Mouse (Mus musculus) limb, embryonic 13.5 days (tissue): ENCODE results near the gene Golga4. TPM values are rescaled to one million over a fixed set of nuclear protein-coding genes. Genes with fewer than 3 reads are reported as not detected.

Source experiments
- ATAC-seq: fragments of 200-750 bp; cut with Nextera tagmentation; 2 replicates; pipeline ENCODE4 v1.8.0; 2017; ENCODE audit warnings: low read depth, moderate number of reproducible peaks, moderate TSS enrichment; ENCODE audit not compliant: low FRiP score
- H3K27ac ChIP-seq: fragments of 300-500 bp; sonication (generic); 2 replicates; pipeline ENCODE4 v1.5.1; 2015; ENCODE audit warnings: inconsistent platforms, mild to moderate bottlenecking, moderate library complexity
- H3K27me3 ChIP-seq: fragments of 300-500 bp; sonication (generic); 2 replicates; pipeline ENCODE4 v1.6.1; 2015; ENCODE audit warnings: mild to moderate bottlenecking, inconsistent platforms
- H3K36me3 ChIP-seq: fragments of 300-500 bp; sonication (generic); 2 replicates; pipeline ENCODE4 v1.6.1; 2015; ENCODE audit warnings: inconsistent platforms, mild to moderate bottlenecking, moderate library complexity
- H3K4me1 ChIP-seq: fragments of 300-500 bp; sonication (generic); 2 replicates; pipeline ENCODE4 v1.6.1; 2015; ENCODE audit warnings: inconsistent platforms
- H3K4me2 ChIP-seq: fragments of 300-500 bp; sonication (generic); replicated peaks from 2 replicates; pipeline ENCODE4 v1.6.1; 2015; ENCODE audit warnings: inconsistent platforms, mild to moderate bottlenecking, moderate library complexity
- H3K4me3 ChIP-seq: fragments of 300-500 bp; sonication (generic); 2 replicates; pipeline ENCODE4 v1.5.1; 2015; ENCODE audit warnings: moderate library complexity, mild to moderate bottlenecking, inconsistent platforms
- H3K9ac ChIP-seq: fragments of 300-500 bp; sonication (generic); 2 replicates; pipeline ENCODE4 v1.6.1; 2015; ENCODE audit warnings: mild to moderate bottlenecking, inconsistent platforms
- H3K9me3 ChIP-seq: fragments of 300-500 bp; sonication (generic); 2 replicates; pipeline ENCODE4 v1.6.1; 2016; ENCODE audit warnings: inconsistent platforms
- WGBS: fragments of 180-500 bp; shearing (Covaris S2); methylation state at CpG from one replicate; pipeline ENCODE4 v1.1.7; 2015; 5-methylcytosine and 5-hydroxymethylcytosine counted together
- polyA plus RNA-seq: library from polyadenylated mRNA; unstranded; fragments of >200 nt; fragmentation: Nextera tagmentation; extraction: Ambion mirVana; gene quantifications from 2 replicates; pipeline ENCODE4 v1.2.1, GENCODE M21; 2015

The Golga4 gene
- polyA plus RNA-seq, 1 experiment from 2014 or later, result 56.0 TPM

DNA sequence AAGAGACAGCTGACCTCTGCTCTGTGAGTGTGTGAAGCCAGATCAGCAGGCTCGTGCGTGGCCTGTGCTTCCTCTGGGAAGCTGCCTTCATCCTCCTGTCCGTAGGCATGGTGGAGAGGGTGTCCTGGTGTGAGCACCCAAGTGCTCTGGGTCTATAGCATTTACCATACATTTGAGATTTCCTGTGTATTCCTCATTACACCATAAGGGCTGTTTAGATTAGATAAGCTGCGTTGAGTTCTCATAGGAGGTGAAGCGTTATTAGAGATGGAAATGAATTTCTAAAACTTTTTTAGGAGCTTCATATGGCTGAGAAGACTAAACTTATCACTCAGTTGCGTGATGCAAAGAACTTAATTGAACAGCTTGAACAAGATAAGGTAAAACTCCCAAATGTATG is 30.9 kb downstream of the Golga4 start:
- Histone ChIP-seq H3K9ac (no peak overlapping the region), H3K27me3 (no peaks in the 10 kb centered on the region), H3K36me3 (peaks cover 89% of the 10 kb centered on the region), H3K27ac (no peak overlapping the region), H3K4me2 (no peak overlapping the region), H3K4me1 (no peaks in the 10 kb centered on the region), H3K9me3 (no peaks in the 10 kb centered on the region), H3K4me3 (no peak overlapping the region)
- 93% methylated on average over 6 of the region's 6 CpGs for WGBS
- ATAC-seq, result no peak

DNA sequence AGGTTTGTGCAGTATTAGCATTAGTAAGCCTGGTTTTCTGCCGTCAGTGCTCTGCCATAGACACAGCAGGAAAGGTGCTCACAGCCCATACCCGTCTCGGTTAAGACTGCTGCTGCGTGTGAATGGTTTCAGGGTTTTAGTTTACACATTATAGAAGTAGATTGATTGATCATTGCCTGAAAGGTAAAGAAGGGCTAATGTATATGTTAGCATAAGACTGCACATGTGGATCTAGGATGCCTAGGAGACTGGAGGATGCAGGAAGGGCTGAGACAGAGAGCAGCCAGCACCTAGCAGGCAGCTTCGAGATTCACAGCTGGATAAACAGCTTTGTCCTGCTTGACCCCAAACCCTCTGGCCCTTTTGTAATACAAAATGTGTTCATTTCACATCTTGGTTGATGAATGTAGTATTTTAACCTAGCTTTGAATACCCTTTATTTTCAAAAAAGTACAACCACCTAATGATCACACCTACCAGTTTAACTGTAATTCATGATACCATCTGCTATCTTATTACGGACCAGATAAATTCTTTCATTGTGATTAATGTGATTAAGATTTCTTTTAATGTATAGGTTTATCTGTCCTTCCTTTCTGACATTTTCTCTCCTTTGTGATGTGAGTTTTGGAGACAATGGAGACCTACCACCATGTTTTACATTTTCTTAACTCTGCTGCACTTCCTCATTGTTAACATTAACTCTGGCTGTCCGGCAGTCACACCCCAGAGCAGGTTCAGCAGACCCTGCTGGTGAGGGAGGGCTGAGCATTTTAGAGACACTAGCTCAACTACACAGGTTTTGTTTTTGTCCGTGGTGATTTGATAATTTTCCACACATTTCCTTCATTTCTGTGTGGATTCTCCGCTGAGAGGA is 31.6 kb downstream of the Golga4 start:
- Histone ChIP-seq H3K4me1 (no peaks in the 10 kb centered on the region), H3K36me3 (peaks cover 88% of the 10 kb centered on the region), H3K9ac (no peak overlapping the region), H3K9me3 (no peaks in the 10 kb centered on the region), H3K27me3 (no peaks in the 10 kb centered on the region), H3K4me2 (no peak overlapping the region), H3K4me3 (no peak overlapping the region), H3K27ac (no peak overlapping the region)
- no peak for ATAC-seq
- 92% methylated on average over 9 of the region's 9 CpGs for WGBS

DNA sequence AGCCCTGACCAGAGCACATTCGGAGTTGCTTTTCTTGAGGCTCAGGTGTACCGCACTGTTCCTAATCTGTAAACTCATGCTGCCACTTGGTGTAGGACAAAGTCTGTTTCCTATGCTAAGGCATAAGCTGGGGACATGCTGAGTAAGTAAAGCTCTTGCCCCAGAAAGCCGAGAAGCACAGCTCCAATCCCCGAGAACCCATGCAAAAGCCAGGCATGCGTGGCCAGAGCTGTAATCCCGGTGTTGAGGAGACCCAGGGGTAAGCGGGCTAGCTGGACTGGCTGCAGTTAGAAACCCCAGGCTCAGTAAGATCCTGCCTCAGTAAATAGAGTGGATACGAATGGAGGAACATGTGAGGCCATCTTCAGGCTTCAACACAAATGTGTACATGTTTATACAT is 35.8 kb downstream of the Golga4 start:
- 95% methylated on average over 8 of the region's 8 CpGs for WGBS
- Histone ChIP-seq H3K36me3 (peaks cover 81% of the 10 kb centered on the region), H3K9me3 (no peaks in the 10 kb centered on the region), H3K4me1 (no peaks in the 10 kb centered on the region), H3K4me3 (no peak overlapping the region), H3K4me2 (no peak overlapping the region), H3K27ac (no peak overlapping the region), H3K9ac (no peak overlapping the region), H3K27me3 (no peaks in the 10 kb centered on the region)
- no peak for ATAC-seq

DNA sequence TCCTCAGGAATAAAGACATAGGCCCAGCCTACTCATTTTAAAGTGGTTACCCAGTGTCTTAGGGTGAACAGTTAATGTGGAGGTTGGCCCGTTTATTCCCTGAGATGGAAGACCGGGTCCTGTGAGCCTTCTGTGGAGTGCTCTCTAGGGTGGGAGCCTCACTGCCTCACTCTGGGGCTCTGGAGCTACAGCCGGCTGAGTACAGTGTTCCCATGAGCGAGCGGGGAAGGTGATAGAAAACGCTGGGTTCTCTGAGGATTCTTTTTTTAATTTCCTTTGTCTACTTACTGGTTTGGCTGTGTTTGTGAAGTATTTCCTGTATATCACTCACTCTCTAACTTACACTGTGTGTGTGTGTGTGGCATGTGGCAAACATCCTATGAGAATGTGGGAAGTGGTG is 39.1 kb downstream of the Golga4 start:
- Histone ChIP-seq H3K9me3 (no peaks in the 10 kb centered on the region), H3K9ac (no peak overlapping the region), H3K4me1 (no peaks in the 10 kb centered on the region), H3K27me3 (no peaks in the 10 kb centered on the region), H3K4me2 (no peak overlapping the region), H3K27ac (no peak overlapping the region), H3K36me3 (peaks cover 71% of the 10 kb centered on the region), H3K4me3 (no peak overlapping the region)
- WGBS, result 83% methylated on average over 6 of the region's 6 CpGs
- no peak for ATAC-seq

DNA sequence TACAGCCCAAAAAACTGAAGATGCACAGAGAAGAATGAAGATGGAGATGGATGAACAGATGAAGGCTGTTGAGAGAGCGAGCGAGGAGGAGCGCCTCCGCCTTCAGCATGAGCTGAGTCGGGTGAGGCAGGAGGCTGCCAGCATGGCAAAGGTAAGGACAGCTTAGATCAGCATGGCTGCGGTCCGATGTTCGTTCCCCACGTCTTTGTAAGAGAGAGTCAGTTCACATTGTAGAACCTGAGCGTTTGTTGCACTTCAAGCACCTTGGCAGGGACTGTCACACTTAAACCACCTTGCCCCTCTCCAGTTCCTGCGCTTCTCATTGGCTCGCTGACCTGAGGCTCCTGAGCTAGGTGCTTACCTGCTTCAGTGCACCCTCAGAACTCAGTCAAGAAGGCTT is 42.6 kb downstream of the Golga4 start:
- WGBS, result 96% methylated on average over 12 of the region's 12 CpGs
- Histone ChIP-seq H3K27me3 (no peaks in the 10 kb centered on the region), H3K27ac (no peak overlapping the region), H3K4me1 (no peaks in the 10 kb centered on the region), H3K36me3 (peaks cover 69% of the 10 kb centered on the region), H3K4me2 (no peak overlapping the region), H3K4me3 (no peak overlapping the region), H3K9ac (no peak overlapping the region), H3K9me3 (no peaks in the 10 kb centered on the region)
- ATAC-seq, result no peak

DNA sequence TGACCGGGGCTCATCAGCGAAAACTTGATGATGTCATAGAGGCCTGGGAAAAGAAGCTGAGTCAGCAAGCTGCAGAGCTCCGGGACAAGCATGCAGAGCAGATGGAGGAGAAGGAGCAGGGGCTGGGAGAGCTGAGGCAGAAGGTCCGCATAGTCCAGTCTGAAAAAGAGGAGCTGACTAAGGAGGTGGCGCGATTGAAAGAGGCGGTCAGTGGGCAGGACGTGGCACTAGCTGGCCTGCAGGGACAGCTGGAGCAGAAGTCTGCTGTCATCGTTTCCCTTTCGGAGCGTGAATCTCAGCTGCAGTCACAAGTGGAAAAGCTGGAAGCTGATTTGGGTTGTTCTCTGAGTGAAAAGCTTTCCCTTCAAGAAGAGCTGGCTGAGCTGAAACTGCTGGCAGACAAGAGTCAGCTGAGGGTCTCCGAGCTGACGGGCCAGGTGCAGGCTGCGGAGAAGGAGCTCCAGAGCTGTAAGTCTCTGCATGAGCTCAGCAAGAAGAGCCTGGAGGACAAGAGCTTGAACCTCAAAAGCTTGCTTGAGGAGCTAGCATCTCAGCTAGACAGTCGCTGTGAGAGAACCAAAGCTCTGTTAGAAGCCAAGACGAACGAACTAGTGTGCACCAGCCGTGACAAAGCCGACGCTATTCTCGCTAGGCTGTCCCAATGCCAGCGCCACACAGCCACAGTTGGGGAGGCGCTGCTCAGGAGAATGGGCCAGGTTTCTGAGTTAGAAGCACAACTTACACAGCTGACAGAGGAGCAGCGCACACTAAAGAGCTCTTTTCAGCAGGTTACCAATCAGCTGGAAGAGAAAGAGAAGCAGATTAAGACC is 51.1 kb downstream of the Golga4 start:
- H3K9ac ChIP-seq, result no peak overlapping the region
- H3K4me2 ChIP-seq, result no peak overlapping the region
- ATAC-seq, result no peak
- H3K4me1 ChIP-seq, result no peaks in the 10 kb centered on the region
- no peak overlapping the region for H3K27ac ChIP-seq
- H3K36me3 ChIP-seq, result peaks cover 89% of the 10 kb centered on the region
- no peaks in the 10 kb centered on the region for H3K9me3 ChIP-seq
- no peaks in the 10 kb centered on the region for H3K27me3 ChIP-seq
- no peak overlapping the region for H3K4me3 ChIP-seq
- WGBS, result 89% methylated on average over 24 of the region's 24 CpGs

DNA sequence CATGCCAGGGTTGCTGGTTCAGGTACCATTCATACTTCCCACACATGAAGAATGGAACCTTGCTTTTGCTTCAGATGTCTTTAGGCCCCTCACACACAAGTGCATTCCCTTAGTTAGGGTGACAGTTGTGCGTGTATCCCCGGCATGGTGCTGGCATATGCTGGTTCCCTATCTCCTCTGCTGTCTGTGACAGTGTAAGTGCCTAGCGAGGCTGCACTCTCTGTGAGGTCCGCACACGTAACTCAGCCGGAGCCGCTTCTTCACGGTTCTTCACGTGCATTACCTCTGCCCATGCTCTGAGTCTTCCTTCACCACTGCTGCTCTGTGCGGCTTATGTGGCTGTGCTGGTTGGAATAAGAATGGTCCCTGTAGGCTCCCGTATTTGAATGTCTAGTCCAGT is 57.3 kb downstream of the Golga4 start:
- peaks cover 96% of the 10 kb centered on the region for H3K36me3 ChIP-seq

DNA sequence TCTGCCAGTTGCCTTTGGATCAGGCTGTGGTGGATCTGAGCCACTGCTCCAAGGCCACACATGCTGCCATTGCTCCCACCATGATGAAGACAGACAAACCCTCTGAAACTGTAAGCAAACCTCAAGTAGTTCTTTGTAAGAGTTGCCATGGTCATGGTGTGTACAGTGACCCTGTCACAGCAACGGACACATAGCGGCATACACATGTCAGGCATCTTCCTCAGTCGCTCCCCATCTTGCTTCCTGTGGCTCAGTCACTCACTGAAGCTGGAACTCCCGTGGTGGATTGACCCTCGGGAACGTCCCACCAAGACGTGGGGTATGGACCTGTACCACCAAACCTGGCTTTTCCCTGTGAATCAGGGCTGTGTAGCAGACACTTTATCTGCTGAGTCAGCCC is 57.8 kb downstream of the Golga4 start:
- ATAC-seq, result no peak
- 94% methylated on average over 7 of the region's 7 CpGs for WGBS
- no peak overlapping the region for H3K27ac ChIP-seq
- no peaks in the 10 kb centered on the region for H3K27me3 ChIP-seq
- H3K4me3 ChIP-seq, result no peak overlapping the region
- H3K9ac ChIP-seq, result no peak overlapping the region
- H3K36me3 ChIP-seq, result peaks cover 91% of the 10 kb centered on the region
- no peaks in the 10 kb centered on the region for H3K4me1 ChIP-seq
- no peak overlapping the region for H3K4me2 ChIP-seq
- H3K9me3 ChIP-seq, result no peaks in the 10 kb centered on the region

More for the DNA sequence above, 57.3 kb downstream of the Golga4 start:
- Histone ChIP-seq H3K4me2 (no peak overlapping the region), H3K4me1 (no peaks in the 10 kb centered on the region), H3K27ac (no peak overlapping the region), H3K9ac (no peak overlapping the region), H3K4me3 (no peak overlapping the region), H3K27me3 (no peaks in the 10 kb centered on the region), H3K9me3 (no peaks in the 10 kb centered on the region)
- no peak for ATAC-seq
- WGBS, result 98% methylated on average over 11 of the region's 11 CpGs

DNA sequence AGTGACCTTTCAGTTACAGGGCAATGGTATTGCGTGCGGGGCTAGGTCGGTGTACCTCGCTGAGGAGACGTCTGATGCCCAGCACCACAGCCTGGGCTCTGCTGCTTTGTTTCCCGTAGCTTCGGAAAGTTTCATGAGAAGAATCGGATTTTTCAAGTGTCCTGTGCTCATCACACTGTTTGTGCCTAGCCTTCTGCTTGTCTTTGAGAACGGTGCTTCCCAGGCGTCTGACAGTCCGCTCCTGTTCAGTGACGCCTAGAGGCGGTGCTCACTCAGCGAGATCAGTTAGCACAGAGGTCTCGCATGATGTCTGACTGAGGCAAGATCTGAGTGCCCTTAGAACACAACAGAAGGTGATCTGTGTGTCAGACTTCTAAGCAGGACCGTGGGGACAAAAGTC is 58.6 kb downstream of the Golga4 start:
- Histone ChIP-seq H3K4me1 (no peaks in the 10 kb centered on the region), H3K4me2 (no peak overlapping the region), H3K27me3 (no peaks in the 10 kb centered on the region), H3K9me3 (no peaks in the 10 kb centered on the region), H3K4me3 (no peak overlapping the region), H3K36me3 (peaks cover 91% of the 10 kb centered on the region), H3K9ac (no peak overlapping the region), H3K27ac (no peak overlapping the region)
- ATAC-seq, result no peak
- WGBS, result 92% methylated on average over 16 of the region's 16 CpGs

DNA sequence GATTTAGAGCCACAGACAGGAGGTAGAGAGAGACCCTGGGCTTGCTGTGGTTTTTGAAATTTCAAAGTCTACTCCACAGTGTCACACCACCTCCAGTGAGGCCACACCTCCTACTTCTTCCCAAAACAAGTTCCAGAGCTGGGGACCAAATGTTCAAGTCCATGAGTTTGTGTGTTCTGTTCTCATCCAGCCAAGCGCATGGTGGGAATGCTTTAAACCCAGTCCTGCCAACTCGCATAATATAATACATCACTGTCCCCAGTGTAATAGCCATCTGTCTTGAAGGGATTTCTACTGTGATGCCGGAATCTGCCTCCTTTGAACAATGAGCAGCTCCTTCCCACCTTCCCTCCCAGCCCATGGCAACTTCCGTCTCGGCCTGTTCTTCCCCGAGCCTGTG is 63.3 kb downstream of the Golga4 start:
- no peaks in the 10 kb centered on the region for H3K27me3 ChIP-seq
- H3K36me3 ChIP-seq, result peaks cover 88% of the 10 kb centered on the region
- H3K4me2 ChIP-seq, result no peak overlapping the region
- H3K27ac ChIP-seq, result no peak overlapping the region
- no peaks in the 10 kb centered on the region for H3K4me1 ChIP-seq
- H3K9ac ChIP-seq, result no peak overlapping the region
- no peak for ATAC-seq
- H3K9me3 ChIP-seq, result no peaks in the 10 kb centered on the region
- WGBS, result 87% methylated on average over 6 of the region's 6 CpGs
- no peak overlapping the region for H3K4me3 ChIP-seq

DNA sequence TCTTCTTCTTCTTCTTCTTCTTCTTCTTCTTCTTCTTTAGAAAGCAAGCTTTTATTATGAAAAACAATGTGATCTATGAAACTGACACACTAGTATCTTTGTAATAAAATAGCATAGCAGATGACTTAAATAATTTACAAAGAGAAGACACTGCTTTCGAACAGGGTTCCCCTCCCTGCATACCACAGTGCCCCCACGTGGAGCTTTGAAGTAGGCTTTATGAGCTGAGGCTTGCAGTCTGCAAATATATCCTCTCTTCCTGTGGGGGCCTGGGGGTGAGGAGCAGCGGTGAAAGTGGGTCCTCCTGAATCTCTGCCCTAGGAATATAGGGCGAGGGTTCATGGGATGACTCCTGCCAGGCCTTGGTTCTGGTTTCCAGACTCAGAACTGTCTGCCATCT is 64.8 kb downstream of the Golga4 start:
- Histone ChIP-seq H3K4me1 (no peaks in the 10 kb centered on the region), H3K9ac (no peak overlapping the region), H3K4me3 (no peak overlapping the region), H3K9me3 (no peaks in the 10 kb centered on the region), H3K27me3 (no peaks in the 10 kb centered on the region), H3K36me3 (peaks cover 85% of the 10 kb centered on the region), H3K27ac (no peak overlapping the region), H3K4me2 (no peak overlapping the region)
- 78% methylated on average over 4 of the region's 4 CpGs for WGBS
- no peak for ATAC-seq

DNA sequence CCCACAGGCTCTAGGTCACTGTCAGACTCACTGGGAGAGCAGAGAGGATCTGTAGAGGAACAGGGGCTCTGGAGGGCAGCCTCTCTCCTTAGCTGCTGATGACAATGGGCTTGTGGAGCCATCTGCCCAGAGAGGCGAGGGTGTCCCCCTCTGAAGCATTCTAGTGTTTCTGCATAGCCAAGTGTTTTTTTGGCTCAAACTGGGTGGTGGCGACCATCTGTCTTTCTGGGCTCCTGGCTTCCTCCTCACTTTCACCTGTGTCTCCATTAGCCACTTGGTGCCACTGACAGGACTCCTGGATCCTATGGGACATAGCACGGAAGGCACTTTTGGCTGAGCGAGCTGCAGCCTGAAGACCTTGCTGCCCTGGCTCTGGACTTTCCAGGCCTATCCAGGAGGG is 65.6 kb downstream of the Golga4 start:
- Histone ChIP-seq H3K4me1 (no peaks in the 10 kb centered on the region), H3K9me3 (no peaks in the 10 kb centered on the region), H3K27me3 (no peaks in the 10 kb centered on the region), H3K27ac (no peak overlapping the region), H3K36me3 (peaks cover 85% of the 10 kb centered on the region), H3K4me3 (no peak overlapping the region), H3K4me2 (no peak overlapping the region), H3K9ac (no peak overlapping the region)
- no peak for ATAC-seq
- 82% methylated on average over 4 of the region's 4 CpGs for WGBS
